Mouse (Mus musculus) spleen, postnatal 0 days (tissue): ENCODE measurements around the gene Amelx. TPM values are rescaled to one million over a fixed set of nuclear protein-coding genes. Genes with fewer than 3 reads are reported as not detected.

Experiments used
- polyA plus RNA-seq: library from polyadenylated mRNA; unstranded; fragments of >200 nt; fragmentation: Nextera tagmentation; extraction: Ambion mirVana; gene quantifications from 2 replicates; pipeline ENCODE4 v1.2.1, GENCODE M21; 2015

Amelx gene
- not detected in 2 replicates for polyA plus RNA-seq

DNA sequence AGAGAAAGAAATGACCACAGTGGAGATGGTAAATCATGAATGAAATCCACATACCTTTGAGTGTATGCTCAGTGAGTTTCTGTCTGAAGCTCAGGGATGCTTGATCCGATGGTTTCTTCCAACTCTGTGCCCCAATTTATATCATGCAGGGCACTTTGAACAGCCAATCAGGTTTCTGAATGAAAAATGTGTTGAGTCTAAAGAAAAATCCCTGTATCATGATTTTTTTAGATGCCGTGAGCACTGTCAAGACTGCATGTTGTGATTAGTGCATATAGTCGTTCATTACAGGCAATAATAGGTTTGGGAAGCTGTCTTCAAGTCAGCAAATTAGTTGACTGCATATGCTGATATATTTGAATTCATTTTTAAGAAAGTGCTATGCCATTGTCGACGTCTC lies at the start of gene Amelx:
Gene Amelx (minus strand): TSS at position 101 of the 400 bp plus-strand sequence.

Other genes starting within 250 kb of the Amelx start
- 17.5 and 18.5 TPM in 2 replicates for gene Hccs, start 133.2 kb upstream of the Amelx start, polyA plus RNA-seq